Mouse (Mus musculus): ENCODE results near the gene Sp2. TPM values are rescaled to one million over a fixed set of nuclear protein-coding genes. Genes with fewer than 3 reads are reported as not detected.

Sp2 gene
- total RNA-seq, 1 experiment = 5.4 TPM

DNA sequence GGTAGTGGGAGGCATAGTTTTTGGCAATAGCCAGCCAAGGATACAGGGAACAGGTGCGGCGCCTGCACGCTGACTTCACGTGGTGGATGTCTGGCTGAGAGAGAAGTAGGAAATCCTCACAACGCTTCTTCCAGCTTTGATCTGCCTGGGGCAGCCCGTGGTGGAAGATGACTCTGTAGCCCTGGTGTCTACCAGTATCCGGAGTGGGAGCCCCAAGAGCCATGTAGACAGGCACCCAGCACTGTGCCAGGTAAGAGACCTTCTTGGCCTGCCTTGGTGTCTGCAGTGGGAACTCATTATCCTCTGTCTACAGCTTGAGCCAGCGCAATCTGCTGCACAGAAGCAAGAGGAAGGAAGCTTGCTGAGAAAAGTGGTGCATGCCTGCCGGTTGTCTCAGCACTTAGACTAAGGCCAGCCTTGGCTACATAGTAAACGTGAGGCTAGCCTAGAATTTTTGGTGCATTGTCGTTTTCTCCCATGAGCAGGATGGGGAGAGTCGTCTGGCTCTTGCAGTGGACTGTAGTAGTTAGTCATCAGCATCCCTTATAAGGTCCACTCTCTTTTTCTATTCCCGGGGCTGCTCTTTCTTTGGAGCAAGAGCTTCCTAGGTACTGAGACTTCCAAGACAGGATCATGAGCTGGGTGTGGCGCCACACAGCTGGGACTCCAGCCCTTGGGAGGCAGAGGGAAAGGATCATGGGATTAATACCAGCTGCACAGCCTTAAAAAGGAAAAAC is 37.7 kb downstream of the Sp2 start:
- no peak overlapping the region; a peak in 1 of 4 replicates for H3K4me3 ChIP-seq (ENCODE audit: insufficient read depth in 1 of 2, low read depth in 1 of 2, low read length in 2 of 2, poor library complexity in 1 of 2, severe bottlenecking in 1 of 2)
- H3K27ac ChIP-seq (ENCODE audit: insufficient read depth, low read depth, low read length, poor library complexity, severe bottlenecking) = no peak overlapping the region
- no peak for TF ChIP-seq ZC3H11A (IDR thresholded peaks at IDR 0.05; ENCODE audit: borderline replicate concordance, low read depth, low read length)
- no peak for TF ChIP-seq ZNF384 (IDR thresholded peaks at IDR 0.05; ENCODE audit: low read depth, low read length)
- TF ChIP-seq MAFK (IDR thresholded peaks at IDR 0.05; ENCODE audit: insufficient read depth, low read depth, low read length) = no peak
- no peak for TF ChIP-seq CHD2 (IDR thresholded peaks at IDR 0.05; ENCODE audit: low read depth, low read length)
- TF ChIP-seq HCFC1 (IDR thresholded peaks at IDR 0.05; ENCODE audit: borderline replicate concordance, insufficient read depth, low read length) = no peak
- no peak overlapping the region for H3K9ac ChIP-seq (ENCODE audit: insufficient read depth, low read depth, low read length, poor library complexity, severe bottlenecking)
- H3K4me1 ChIP-seq (ENCODE audit: control insufficient read depth in 2 of 2, insufficient read depth in 2 of 2, low read length in 2 of 2, poor library complexity in 1 of 2) = peaks cover 0 to 5% of the 10 kb centered on the region in 2 experiments; a peak in 1 of 4 replicates
- in situ Hi-C loops (cut with MboI; ENCODE audit: low sequenced_read_pairs in 2 of 2, unreplicated experiment in 2 of 2) = no loop called here
- no peaks in the 10 kb centered on the region for H3K36me3 ChIP-seq (ENCODE audit: control insufficient read depth, insufficient read depth, low read length, poor library complexity, severe bottlenecking)
- DNase-seq (ENCODE audit: low read depth, low spot score) = no peak
- no peaks in the 10 kb centered on the region for H3K9me3 ChIP-seq (ENCODE audit: control insufficient read depth, insufficient read depth, low read depth, low read length)

DNA sequence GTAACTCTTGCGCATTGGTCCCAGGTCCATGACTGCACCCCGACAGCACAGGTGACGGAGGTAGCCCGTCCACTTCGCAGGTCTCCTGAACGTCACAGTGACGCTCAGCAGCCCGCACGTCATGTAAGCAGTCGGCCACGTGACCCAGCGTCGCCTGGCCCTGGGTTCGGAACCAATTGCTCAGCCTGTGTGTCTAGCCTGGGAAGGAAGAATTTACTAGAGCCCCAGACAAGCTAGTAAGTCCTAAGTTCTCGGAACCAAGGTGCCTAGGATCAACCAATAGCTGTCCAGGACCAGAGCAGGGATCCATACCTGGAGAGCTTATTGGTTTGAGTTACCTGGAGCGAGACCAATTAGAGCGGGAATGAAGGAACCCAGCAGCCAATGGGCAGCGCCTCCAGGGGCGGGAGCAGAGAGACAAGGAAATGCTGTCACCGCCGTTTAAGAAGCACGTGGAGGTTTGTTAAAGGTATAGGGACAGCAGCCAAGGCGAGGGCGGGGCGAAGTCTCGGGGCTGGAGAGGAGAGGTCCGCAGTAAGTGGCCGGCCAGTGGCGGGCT is 38.9 kb downstream of the Sp2 start, which contains the start of gene Pnpo:
Gene Pnpo, minus strand, starts transcription at position 241 of the 559 bp plus-strand sequence.
- in situ Hi-C loops (cut with MboI; ENCODE audit: low sequenced_read_pairs in 2 of 2, unreplicated experiment in 2 of 2) = no loop called here
- no peak for TF ChIP-seq MAFK (IDR thresholded peaks at IDR 0.05; ENCODE audit: insufficient read depth, low read depth, low read length)
- TF ChIP-seq CHD2 (IDR thresholded peaks at IDR 0.05; ENCODE audit: low read depth, low read length) = peak; percentile 87
- DNase-seq (ENCODE audit: low read depth, low spot score) = peak; percentile 94
- Histone ChIP-seq H3K9ac (ENCODE audit: insufficient read depth, low read depth, low read length, poor library complexity, severe bottlenecking) (peak within 1 kb of the TSS; percentile 71), H3K4me1 (ENCODE audit: control insufficient read depth in 2 of 2, insufficient read depth in 2 of 2, low read length in 2 of 2, poor library complexity in 1 of 2) (peaks cover 0 to 5% of the 10 kb centered on the region in 2 experiments; a peak in 1 of 4 replicates), H3K36me3 (ENCODE audit: control insufficient read depth, insufficient read depth, low read length, poor library complexity, severe bottlenecking) (no peaks in the 10 kb centered on the region), H3K9me3 (ENCODE audit: control insufficient read depth, insufficient read depth, low read depth, low read length) (no peaks in the 10 kb centered on the region), H3K27ac (ENCODE audit: insufficient read depth, low read depth, low read length, poor library complexity, severe bottlenecking) (peak within 1 kb of the TSS; percentile 14; the same call in 1 of the 2 replicates), H3K4me3 (ENCODE audit: insufficient read depth in 1 of 2, low read depth in 1 of 2, low read length in 2 of 2, poor library complexity in 1 of 2, severe bottlenecking in 1 of 2) (peak within 1 kb of the TSS; percentile 71 to 95)

DNA sequence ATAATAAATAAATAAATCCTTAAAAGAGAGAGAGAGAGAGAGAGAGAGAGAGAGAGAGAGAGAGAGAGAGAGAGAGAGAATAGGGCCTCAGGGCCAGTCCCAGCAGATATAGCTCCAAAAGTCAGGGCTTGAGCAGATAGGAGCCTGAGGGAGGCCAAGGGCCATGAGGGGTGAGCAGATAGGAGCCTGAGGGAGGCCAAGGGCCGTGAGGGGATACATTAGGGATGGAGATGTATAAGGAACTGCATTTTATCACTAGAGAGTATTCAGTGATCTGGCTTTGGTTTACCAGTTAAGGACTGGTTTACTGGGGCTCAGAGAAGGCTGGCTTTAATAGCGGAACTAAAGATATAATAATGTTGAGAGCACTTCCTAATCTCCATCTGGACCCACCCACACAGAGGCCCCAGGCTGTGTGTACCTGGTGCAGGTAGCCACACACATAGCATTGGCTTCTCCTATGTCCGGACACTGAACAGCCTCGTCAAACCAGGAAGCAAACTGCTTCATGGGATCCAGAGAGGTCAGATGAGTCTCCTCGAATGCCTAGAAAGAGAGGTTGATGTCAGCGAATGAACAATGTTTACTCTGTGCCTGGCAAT is 40.7 kb downstream of the Sp2 start:
- Histone ChIP-seq H3K36me3 (ENCODE audit: control insufficient read depth, insufficient read depth, low read length, poor library complexity, severe bottlenecking) (no peaks in the 10 kb centered on the region), H3K9me3 (ENCODE audit: control insufficient read depth, insufficient read depth, low read depth, low read length) (no peaks in the 10 kb centered on the region), H3K27ac (ENCODE audit: insufficient read depth, low read depth, low read length, poor library complexity, severe bottlenecking) (no peak overlapping the region), H3K4me3 (ENCODE audit: insufficient read depth in 1 of 2, low read depth in 1 of 2, low read length in 2 of 2, poor library complexity in 1 of 2, severe bottlenecking in 1 of 2) (no peak overlapping the region), H3K4me1 (ENCODE audit: control insufficient read depth in 2 of 2, insufficient read depth in 2 of 2, low read length in 2 of 2, poor library complexity in 1 of 2) (peaks cover 0 to 4% of the 10 kb centered on the region in 2 experiments; a peak in 1 of 4 replicates), H3K9ac (ENCODE audit: insufficient read depth, low read depth, low read length, poor library complexity, severe bottlenecking) (no peak overlapping the region)
- TF ChIP-seq MAFK (IDR thresholded peaks at IDR 0.05; ENCODE audit: insufficient read depth, low read depth, low read length) (no peak), CHD2 (IDR thresholded peaks at IDR 0.05; ENCODE audit: low read depth, low read length) (no peak), HCFC1 (IDR thresholded peaks at IDR 0.05; ENCODE audit: borderline replicate concordance, insufficient read depth, low read length) (no peak), ZC3H11A (IDR thresholded peaks at IDR 0.05; ENCODE audit: borderline replicate concordance, low read depth, low read length) (no peak), ZNF384 (IDR thresholded peaks at IDR 0.05; ENCODE audit: low read depth, low read length) (no peak)
- in situ Hi-C loops (cut with MboI; ENCODE audit: low sequenced_read_pairs in 2 of 2, unreplicated experiment in 2 of 2) = no loop called here
- no peak for DNase-seq (ENCODE audit: low read depth, low spot score)

DNA sequence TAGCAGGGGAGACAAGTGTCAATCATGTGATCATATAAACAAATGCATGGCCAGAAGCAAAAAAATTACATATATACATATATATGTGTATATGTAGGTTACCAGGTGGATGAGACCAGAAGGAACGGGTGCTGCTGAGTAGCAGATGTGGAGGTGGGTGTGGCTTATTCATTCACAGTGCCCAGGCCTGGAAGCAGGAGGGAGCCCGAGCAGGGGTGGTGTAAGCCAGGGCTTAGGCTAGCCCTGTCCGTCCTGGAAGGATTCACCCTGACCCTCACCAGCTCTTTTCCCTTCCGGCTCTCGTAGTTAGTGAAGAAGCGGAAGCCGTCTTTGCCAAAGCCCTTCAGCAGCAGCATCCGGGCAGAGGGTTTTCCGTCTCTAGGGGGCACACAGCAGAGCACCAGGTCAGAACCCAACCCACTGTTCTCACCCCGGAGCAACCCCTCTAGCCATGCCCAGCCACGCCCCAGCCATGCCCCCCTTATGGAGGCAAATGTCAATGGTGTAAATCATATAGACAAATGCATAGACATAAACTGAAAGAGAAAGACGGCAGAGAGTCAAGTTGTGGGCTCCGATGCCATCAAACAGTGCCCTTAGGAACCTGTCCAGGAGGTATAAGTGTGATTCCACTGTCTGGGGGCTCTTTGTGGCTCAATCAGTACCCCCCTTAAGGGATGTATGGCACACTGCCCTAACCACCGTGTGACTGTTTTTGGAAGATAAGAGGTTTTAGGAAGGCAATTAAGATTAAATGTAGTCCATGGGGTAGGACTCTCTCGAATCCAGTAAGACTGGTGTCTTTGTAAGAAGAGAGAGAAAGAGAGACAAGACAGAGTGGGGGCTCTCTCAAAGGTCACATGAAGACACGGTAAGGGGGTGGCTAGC is 41.9 kb downstream of the Sp2 start:
- TF ChIP-seq CHD2 (IDR thresholded peaks at IDR 0.05; ENCODE audit: low read depth, low read length) = no peak
- no peak for TF ChIP-seq ZC3H11A (IDR thresholded peaks at IDR 0.05; ENCODE audit: borderline replicate concordance, low read depth, low read length)
- TF ChIP-seq MAFK (IDR thresholded peaks at IDR 0.05; ENCODE audit: insufficient read depth, low read depth, low read length) = no peak
- no peak for TF ChIP-seq ZNF384 (IDR thresholded peaks at IDR 0.05; ENCODE audit: low read depth, low read length)
- TF ChIP-seq HCFC1 (IDR thresholded peaks at IDR 0.05; ENCODE audit: borderline replicate concordance, insufficient read depth, low read length) = no peak
- Histone ChIP-seq H3K9ac (ENCODE audit: insufficient read depth, low read depth, low read length, poor library complexity, severe bottlenecking) (no peak overlapping the region), H3K36me3 (ENCODE audit: control insufficient read depth, insufficient read depth, low read length, poor library complexity, severe bottlenecking) (no peaks in the 10 kb centered on the region), H3K9me3 (ENCODE audit: control insufficient read depth, insufficient read depth, low read depth, low read length) (no peaks in the 10 kb centered on the region), H3K4me3 (ENCODE audit: insufficient read depth in 1 of 2, low read depth in 1 of 2, low read length in 2 of 2, poor library complexity in 1 of 2, severe bottlenecking in 1 of 2) (no peak overlapping the region), H3K27ac (ENCODE audit: insufficient read depth, low read depth, low read length, poor library complexity, severe bottlenecking) (no peak overlapping the region), H3K4me1 (ENCODE audit: control insufficient read depth in 2 of 2, insufficient read depth in 2 of 2, low read length in 2 of 2, poor library complexity in 1 of 2) (peaks cover 0 to 4% of the 10 kb centered on the region in 2 experiments; a peak in 1 of 4 replicates)
- no peak for DNase-seq (ENCODE audit: low read depth, low spot score)
- in situ Hi-C loops (cut with MboI; ENCODE audit: low sequenced_read_pairs in 2 of 2, unreplicated experiment in 2 of 2) = no loop called here

Measured in ES-E14 (cell line).